Mouse (Mus musculus) erythroid progenitor cell, adult 5-6 weeks (primary cell): Measurements from ENCODE around the gene Prn. TPM values are rescaled to one million over a fixed set of nuclear protein-coding genes. Genes with fewer than 3 reads are reported as not detected.
A peak's percentile ranks its signal among the peaks of the same experiment; 100 is the strongest.

Experiments used
- ATAC-seq: replicated peaks from 2 replicates; pipeline ENCODE4 v1.8.0; 2016; ENCODE audit warnings: moderate number of reproducible peaks, mild to moderate bottlenecking, moderate TSS enrichment, inconsistent platforms; ENCODE audit not compliant: poor library complexity, low FRiP score, severe bottlenecking
- total RNA-seq, 2 experiments: library from RNA; stranded (forward) in 1 of 2; stranded (reverse) in 1 of 2; fragments of 150-400 nt in 1 of 2; fragments of 186-747, 209-891 nt in 1 of 2; gene quantifications; 2 replicates each; pipeline versions ENCODE4 v1.2.3 to v1.2.4; 2015 to 2017; ENCODE audit warnings: low replicate concordance in 2 of 2

Gene Prn
- total RNA-seq (2015; ENCODE audit: low replicate concordance) (not detected in 2 replicates), total RNA-seq (2017; ENCODE audit: low replicate concordance) (not detected in 2 replicates)

- ATAC-seq: peak; percentile 85
These were observed at the start of gene Prn, which contains the start of gene Prnp for GRCm38 (mm10) chr2:131909683-131910572. Gene Prn (plus strand): TSS chr2:131909957. Gene Prnp (plus strand): TSS chr2:131909928.

- no peak for ATAC-seq
These were observed 47.0 kb upstream of the Prn start for GRCm38 (mm10) chr2:131862617-131863275.

GRCm38 (mm10) chr2:131863472-131863871 lies 46.3 kb upstream of the Prn start:
- no peak for ATAC-seq

GRCm38 (mm10) chr2:131864262-131864796 lies 45.4 kb upstream of the Prn start:
- peak; percentile 72 for ATAC-seq

GRCm38 (mm10) chr2:131866676-131867075 lies 43.1 kb upstream of the Prn start:
- ATAC-seq: no peak

- ATAC-seq: no peak
These were observed 40.8 kb upstream of the Prn start for GRCm38 (mm10) chr2:131868983-131869382.

- ATAC-seq: no peak
These were observed 36.4 kb upstream of the Prn start for GRCm38 (mm10) chr2:131873376-131873775.

GRCm38 (mm10) chr2:131876551-131877265 lies 33.0 kb upstream of the Prn start:
- ATAC-seq: no peak

- ATAC-seq: no peak
These were observed 28.0 kb upstream of the Prn start for GRCm38 (mm10) chr2:131881766-131882165.

- ATAC-seq: no peak
These were observed 26.6 kb upstream of the Prn start for GRCm38 (mm10) chr2:131883136-131883535.

GRCm38 (mm10) chr2:131886503-131887160 lies 23.1 kb upstream of the Prn start:
- ATAC-seq: no peak

- ATAC-seq: no peak
These were observed 21.5 kb upstream of the Prn start for GRCm38 (mm10) chr2:131888233-131888632.

GRCm38 (mm10) chr2:131892534-131892933 lies 17.2 kb upstream of the Prn start:
- no peak for ATAC-seq

- no peak for ATAC-seq
These were observed 14.7 kb upstream of the Prn start for GRCm38 (mm10) chr2:131895106-131895505.

GRCm38 (mm10) chr2:131896011-131896410 lies 13.7 kb upstream of the Prn start:
- ATAC-seq: no peak

- no peak for ATAC-seq
These were observed 12.2 kb upstream of the Prn start for GRCm38 (mm10) chr2:131897336-131898109.

- no peak for ATAC-seq
These were observed 7.3 kb upstream of the Prn start for GRCm38 (mm10) chr2:131902423-131902822.

GRCm38 (mm10) chr2:131902867-131903266 lies 6.9 kb upstream of the Prn start:
- no peak for ATAC-seq

- ATAC-seq: peak; percentile 84
These were observed 4.7 kb upstream of the Prn start for GRCm38 (mm10) chr2:131905025-131905424.
